Mouse (Mus musculus) megakaryocyte, embryonic 14.5 days (primary cell): ENCODE measurements around the gene Helq. TPM values are rescaled to one million over a fixed set of nuclear protein-coding genes. Genes with fewer than 3 reads are reported as not detected.

ENCODE experiments used
- H3K27me3 ChIP-seq: replicated peaks from 2 replicates; pipeline ENCODE3; 2012; ENCODE audit warnings: inconsistent platforms
- H3K36me3 ChIP-seq: replicated peaks from 2 replicates; pipeline ENCODE3; 2012; ENCODE audit warnings: low read length, inconsistent platforms, mixed read lengths
- H3K4me1 ChIP-seq: 2 replicates; pipeline ENCODE4 v1.6.1; 2012; ENCODE audit warnings: inconsistent platforms
- H3K4me3 ChIP-seq: replicated peaks from 2 replicates; pipeline ENCODE3; 2012; ENCODE audit warnings: moderate library complexity, mild to moderate bottlenecking, inconsistent platforms
- H3K9me3 ChIP-seq: 2 replicates; pipeline ENCODE4 v1.6.1; 2012; ENCODE audit warnings: inconsistent platforms
- FLI1 ChIP-seq: IDR thresholded peaks from 2 replicates; pipeline ENCODE4 v1.6.1; 2012; ENCODE audit warnings: low read length, inconsistent platforms, mixed read lengths
- GATA1 ChIP-seq: IDR thresholded peaks from 3 replicates; pipeline ENCODE4 v1.6.1; 2012; ENCODE audit warnings: mixed read lengths, low read length, inconsistent platforms, borderline replicate concordance
- polyA plus RNA-seq: library from polyadenylated mRNA; stranded (reverse); fragments of >175 nt; gene quantifications from 2 replicates; pipeline ENCODE4 v1.2.3, GENCODE M21; 2012; ENCODE audit warnings: low replicate concordance; ENCODE audit not compliant: insufficient read depth

Gene Helq
- polyA plus RNA-seq, 1 experiment = 2.8 TPM

- H3K36me3 ChIP-seq = no peaks in the 10 kb centered on the region
- TF ChIP-seq FLI1 (no peak), GATA1 (no peak)
- H3K4me1 ChIP-seq = peaks cover 44% of the 10 kb centered on the region
- no peaks in the 10 kb centered on the region for H3K27me3 ChIP-seq
- H3K9me3 ChIP-seq = peaks cover 12% of the 10 kb centered on the region
- H3K4me3 ChIP-seq = peak overlapping the region; percentile 72
Measured at GRCm38 (mm10) chr5:100750617-100751255, 47.7 kb downstream of the Helq start.

- H3K27me3 ChIP-seq = peaks cover 3% of the 10 kb centered on the region
Measured at GRCm38 (mm10) chr5:100738802-100739201, 59.6 kb downstream of the Helq start.

GRCm38 (mm10) chr5:100736919-100737318 is 61.5 kb downstream of the Helq start:
- no peak overlapping the region for H3K4me3 ChIP-seq
- no peaks in the 10 kb centered on the region for H3K36me3 ChIP-seq
- H3K4me1 ChIP-seq = peaks cover 17% of the 10 kb centered on the region; the same call in 1 of the 2 replicates
- TF ChIP-seq GATA1 (no peak), FLI1 (no peak)
- H3K27me3 ChIP-seq = peaks cover 3% of the 10 kb centered on the region
- H3K9me3 ChIP-seq = peaks cover 21% of the 10 kb centered on the region

More at GRCm38 (mm10) chr5:100738802-100739201, 59.6 kb downstream of the Helq start:
- H3K4me1 ChIP-seq = peaks cover 13% of the 10 kb centered on the region; the same call in 1 of the 2 replicates
- TF ChIP-seq GATA1 = no peak
- no peak for TF ChIP-seq FLI1
- H3K36me3 ChIP-seq = no peaks in the 10 kb centered on the region
- H3K4me3 ChIP-seq = no peak overlapping the region
- peaks cover 21% of the 10 kb centered on the region for H3K9me3 ChIP-seq

GRCm38 (mm10) chr5:100734535-100734934 is 63.9 kb downstream of the Helq start:
- TF ChIP-seq GATA1 (no peak), FLI1 (no peak)
- no peak overlapping the region for H3K4me3 ChIP-seq
- H3K9me3 ChIP-seq = peaks cover 12% of the 10 kb centered on the region
- H3K4me1 ChIP-seq = peaks cover 28% of the 10 kb centered on the region
- peaks cover 3% of the 10 kb centered on the region for H3K27me3 ChIP-seq
- no peaks in the 10 kb centered on the region for H3K36me3 ChIP-seq

GRCm38 (mm10) chr5:100728757-100729156 is 69.6 kb downstream of the Helq start:
- no peak for TF ChIP-seq GATA1
- peak; percentile 52; the same call in 1 of the 2 replicates for TF ChIP-seq FLI1
- H3K4me3 ChIP-seq = peak overlapping the region; percentile 78
- peaks cover 37% of the 10 kb centered on the region for H3K4me1 ChIP-seq
- peaks cover 18% of the 10 kb centered on the region for H3K9me3 ChIP-seq
- no peaks in the 10 kb centered on the region for H3K36me3 ChIP-seq
- H3K27me3 ChIP-seq = peaks cover 2% of the 10 kb centered on the region

- Histone ChIP-seq H3K4me3 (no peak overlapping the region), H3K27me3 (peaks cover 7% of the 10 kb centered on the region), H3K4me1 (peaks cover 37% of the 10 kb centered on the region), H3K9me3 (peaks cover 25% of the 10 kb centered on the region), H3K36me3 (no peaks in the 10 kb centered on the region)
- no peak for TF ChIP-seq GATA1
Measured at GRCm38 (mm10) chr5:100726001-100726400, 72.4 kb downstream of the Helq start.

GRCm38 (mm10) chr5:100719235-100720088 is 78.9 kb downstream of the Helq start, which contains the start of gene Hpse:
TSS of gene Hpse (minus strand) at chr5:100719716.
- Histone ChIP-seq H3K27me3 (peaks cover 30% of the 10 kb centered on the region), H3K4me1 (peaks cover 61% of the 10 kb centered on the region), H3K4me3 (peak within 1 kb of the TSS; percentile 96), H3K36me3 (peaks cover 17% of the 10 kb centered on the region), H3K9me3 (peaks cover 17% of the 10 kb centered on the region)
- TF ChIP-seq FLI1 = no peak
- no peak for TF ChIP-seq GATA1

GRCm38 (mm10) chr5:100716762-100717161 is 81.6 kb downstream of the Helq start:
- H3K27me3 ChIP-seq = peaks cover 28% of the 10 kb centered on the region
- H3K36me3 ChIP-seq = peaks cover 34% of the 10 kb centered on the region
- peaks cover 82% of the 10 kb centered on the region for H3K4me1 ChIP-seq
- H3K9me3 ChIP-seq = peaks cover 4% of the 10 kb centered on the region; the same call in 1 of the 2 replicates
- no peak for TF ChIP-seq FLI1
- no peak for TF ChIP-seq GATA1
- H3K4me3 ChIP-seq = peak overlapping the region; percentile 31

Other genes with a start within 250 kb of the Helq start
- gene Plac8, start 226.4 kb downstream of the Helq start, polyA plus RNA-seq = 6.4 TPM in 1 of 2 replicates, not detected in the other
- 34.3 and 77.6 TPM in 2 replicates for gene Coq2, start 123.5 kb downstream of the Helq start, polyA plus RNA-seq
- 12.2 and 30.3 TPM in 2 replicates for gene Hpse, start 78.9 kb downstream of the Helq start, polyA plus RNA-seq
- 6.1 TPM in 1 of 2 replicates, not detected in the other for gene Mrps18c, start within 50 bp of the Helq start, polyA plus RNA-seq
- gene Abraxas1, start 22.4 kb upstream of the Helq start, polyA plus RNA-seq = 2.9 TPM in 1 of 2 replicates, not detected in the other
- gene Gpat3, start 47.1 kb upstream of the Helq start, polyA plus RNA-seq = not detected in 2 replicates